Mouse (Mus musculus): ENCODE measurements around the gene Pcbd1.

DNA sequence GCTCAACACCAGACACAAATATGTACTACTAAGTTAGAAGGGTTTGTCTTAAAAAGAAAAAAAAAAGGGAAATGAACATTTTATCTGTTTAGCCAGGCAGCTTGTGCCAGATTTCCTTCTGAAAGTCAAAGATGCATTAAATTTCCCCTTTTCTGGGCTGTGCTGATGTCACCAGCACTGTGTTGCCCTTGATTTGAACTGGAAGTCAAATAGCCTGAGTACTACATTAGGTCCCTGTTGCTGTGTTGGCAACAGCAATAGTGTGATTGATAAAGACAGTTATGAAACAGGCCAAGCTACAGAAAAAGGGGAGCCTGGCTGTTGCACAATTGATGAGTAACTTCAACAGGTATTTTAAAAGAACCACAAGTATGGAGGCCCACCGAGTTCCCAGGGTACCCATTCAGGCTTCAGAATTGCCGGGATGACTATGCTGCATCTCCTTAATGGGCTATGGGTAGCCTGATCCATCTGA lies 25.2 kb downstream of the Pcbd1 start:
- TF ChIP-seq POLR2A (IDR thresholded peaks at IDR 0.05; ENCODE audit: borderline replicate concordance, low read depth, low read length) = no peak
- TF ChIP-seq CTCF (IDR thresholded peaks at IDR 0.05; ENCODE audit: low read depth, low read length) = no peak
